In the genomic region with DNA sequence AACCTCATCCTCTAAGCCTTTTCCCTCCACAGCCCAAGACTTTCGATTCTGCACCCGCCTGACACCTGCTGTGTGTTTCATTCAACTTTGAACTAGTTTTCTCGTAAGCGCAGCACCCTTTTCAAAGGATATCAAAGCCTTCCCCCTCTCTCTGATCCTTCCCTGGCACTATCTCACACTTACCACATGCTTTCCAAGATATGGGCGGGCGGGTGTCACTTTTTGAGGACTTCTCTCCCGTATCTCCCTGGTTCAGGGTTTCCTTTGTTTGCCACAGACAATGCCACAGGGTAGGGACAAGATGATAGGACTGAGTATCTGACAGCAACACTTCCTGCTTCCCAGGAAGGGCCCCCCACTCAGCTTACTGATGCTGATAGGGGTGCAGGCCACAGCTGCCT, we compare ENCODE assay signal across 11 mouse cellular contexts.
DNase-seq lines count a peak whose midpoint lies in the region; ATAC-seq and TF ChIP-seq lines count a peak whose summit lies in the region.
"Had no signal": no experiment of that assay in that cellular context is flagged by ENCODE, and none has a peak within 500 bp of the region (broad histone marks: within the 10 kb centered on the region; RNA-seq: fewer than 3 reads in every experiment).

No protein-coding gene starts in this region.

- 41% methylated on average over 7 of the region's 7 CpGs for WGBS in heart, embryonic 11.5 days (ENCODE audit: insufficient replicate concordance)
- WGBS in liver, embryonic 13.5 days (ENCODE audit: insufficient replicate concordance), result 13% methylated on average over 7 of the region's 7 CpGs
- 66% methylated on average over 7 of the region's 7 CpGs for WGBS in hindbrain, postnatal 0 days

- TF ChIP-seq POLR2A in MEL (IDR thresholded peaks at IDR 0.05; ENCODE audit: control insufficient read depth in 1 of 2, insufficient read depth in 1 of 2, low read depth in 1 of 2, low read length in 2 of 2, poor library complexity in 1 of 2), result no peak

- H3K4me3 ChIP-seq in heart, embryonic 11.5 days (ENCODE audit: low read depth, low read length), result no peak overlapping the region
- no peak overlapping the region for H3K4me3 ChIP-seq in MEL (ENCODE audit: control insufficient read depth in 1 of 2, insufficient read depth in 1 of 2, low read depth in 2 of 2, low read length in 2 of 2)
- no peak overlapping the region for H3K4me3 ChIP-seq in liver, embryonic 13.5 days (replicated peaks)
- H3K4me3 ChIP-seq in hindbrain, postnatal 0 days (ENCODE audit: low read length), result no peak overlapping the region
- H3K4me3 ChIP-seq: midbrain, embryonic 12.5 days had no signal

- H3K27ac ChIP-seq in heart, embryonic 11.5 days (ENCODE audit: low read depth, low read length), result no peak overlapping the region
- H3K27ac ChIP-seq in MEL (ENCODE audit: control insufficient read depth, low read depth, low read length), result peak overlapping the region; percentile 92
- no peak overlapping the region for H3K27ac ChIP-seq in liver, embryonic 13.5 days
- H3K27ac ChIP-seq in hindbrain, postnatal 0 days, result no peak overlapping the region
- H3K27ac ChIP-seq: midbrain, embryonic 12.5 days had no signal

- H3K9ac ChIP-seq in heart, embryonic 11.5 days (ENCODE audit: low read depth, low read length), result no peak overlapping the region
- H3K9ac ChIP-seq in MEL (ENCODE audit: control insufficient read depth, low read depth, low read length, poor library complexity, severe bottlenecking), result no peak overlapping the region
- no peak overlapping the region for H3K9ac ChIP-seq in liver, embryonic 13.5 days
- H3K9ac ChIP-seq in hindbrain, postnatal 0 days (replicated peaks; ENCODE audit: low read length), result no peak overlapping the region
- H3K9ac ChIP-seq: midbrain, embryonic 12.5 days had no signal

- no peaks in the 10 kb centered on the region for H3K79me2 ChIP-seq in MEL (ENCODE audit: control insufficient read depth, insufficient read depth, low read length, poor library complexity)

- no peaks in the 10 kb centered on the region for H3K4me1 ChIP-seq in heart, embryonic 11.5 days (ENCODE audit: control insufficient read depth, insufficient read depth, low read length)
- peaks cover 12 to 14% of the 10 kb centered on the region in 2 experiments for H3K4me1 ChIP-seq in MEL (ENCODE audit: control insufficient read depth in 1 of 2, insufficient read depth in 2 of 2, low read length in 2 of 2)
- H3K4me1 ChIP-seq in liver, embryonic 13.5 days (replicated peaks), result peaks cover 16% of the 10 kb centered on the region; the same call in 1 of the 2 replicates
- H3K4me1 ChIP-seq in hindbrain, postnatal 0 days (ENCODE audit: insufficient read depth, low read length), result no peaks in the 10 kb centered on the region
- H3K4me1 ChIP-seq: midbrain, embryonic 12.5 days had no signal

- intact Hi-C loops in heart, postnatal 10 days (cut with DNase I), result no loop called here

- no peak; the same call in 1 of the 2 replicates for TF ChIP-seq RAD21 in MEL (IDR thresholded peaks at IDR 0.05; ENCODE audit: low read depth, low read length)

- TF ChIP-seq CTCF in MEL (IDR thresholded peaks at IDR 0.05 in 2 of 3, conservative IDR thresholded peaks at IDR 0.05 in 1 of 3; ENCODE audit: control insufficient read depth in 1 of 3, insufficient read depth in 1 of 3, low read depth in 2 of 3, low read length in 3 of 3, poor library complexity in 1 of 3, severe bottlenecking in 1 of 3), result no peak
- TF ChIP-seq CTCF in hindbrain, postnatal 0 days (IDR thresholded peaks at IDR 0.05; ENCODE audit: low read depth), result no peak

- no peaks in the 10 kb centered on the region for H3K36me3 ChIP-seq in heart, embryonic 11.5 days (ENCODE audit: control insufficient read depth, insufficient read depth, low read length)
- H3K36me3 ChIP-seq in MEL (ENCODE audit: control insufficient read depth in 1 of 2, insufficient read depth in 2 of 2, low read length in 2 of 2), result peaks cover 0 to 12% of the 10 kb centered on the region in 2 experiments; a peak in 2 of 4 replicates
- no peaks in the 10 kb centered on the region for H3K36me3 ChIP-seq in liver, embryonic 13.5 days
- no peaks in the 10 kb centered on the region for H3K36me3 ChIP-seq in hindbrain, postnatal 0 days (ENCODE audit: insufficient read depth, low read length)
- H3K36me3 ChIP-seq: midbrain, embryonic 12.5 days had no signal

- H3K27me3 ChIP-seq in heart, embryonic 11.5 days (ENCODE audit: control insufficient read depth, insufficient read depth, low read length), result no peaks in the 10 kb centered on the region
- no peaks in the 10 kb centered on the region for H3K27me3 ChIP-seq in MEL (ENCODE audit: control insufficient read depth in 1 of 2, insufficient read depth in 2 of 2, low read length in 2 of 2)
- H3K27me3 ChIP-seq in liver, embryonic 13.5 days, result no peaks in the 10 kb centered on the region
- no peaks in the 10 kb centered on the region for H3K27me3 ChIP-seq in hindbrain, postnatal 0 days (ENCODE audit: insufficient read depth, low read length)
- H3K27me3 ChIP-seq: midbrain, embryonic 12.5 days had no signal

- TF ChIP-seq EP300 in MEL (IDR thresholded peaks at IDR 0.05; ENCODE audit: low read depth in 1 of 2, low read length in 2 of 2), result peak; percentile 99 to 100

- no peak overlapping the region for H3K4me2 ChIP-seq in heart, embryonic 11.5 days
- H3K4me2 ChIP-seq in liver, embryonic 13.5 days, result no peak overlapping the region
- H3K4me2 ChIP-seq in hindbrain, postnatal 0 days (ENCODE audit: low read depth, low read length), result no peak overlapping the region
- H3K4me2 ChIP-seq: midbrain, embryonic 12.5 days had no signal

- no peak for DNase-seq in heart, postnatal 10 days
- peak; percentile 97 for DNase-seq in MEL (ENCODE audit: low read depth, low spot score)
- DNase-seq in liver, embryonic 13.5 days, result peak; percentile 79
- peak; percentile 87 for DNase-seq in naive thymus-derived CD4-positive, alpha-beta T cell, adult 2 months (ENCODE audit: low read depth)
- no peak for DNase-seq in right cerebral cortex, postnatal 10 days (ENCODE audit: low spot score in 2 of 2)
- DNase-seq in hindbrain, postnatal 0 days (ENCODE audit: low spot score), result no peak
- DNase-seq in cerebellum, postnatal 4 days (ENCODE audit: low spot score in 2 of 2), result no peak
- DNase-seq: cerebellum, adult 8-10 months; kidney, adult 11 months had no signal

- peaks cover 3% of the 10 kb centered on the region; the same call in 1 of the 2 replicates for H3K9me3 ChIP-seq in heart, embryonic 11.5 days (replicated peaks; ENCODE audit: control insufficient read depth, low read length)
- H3K9me3 ChIP-seq in MEL (replicated peaks; ENCODE audit: insufficient read depth, low read length), result no peaks in the 10 kb centered on the region
- peaks cover 6% of the 10 kb centered on the region; the same call in 1 of the 2 replicates for H3K9me3 ChIP-seq in liver, embryonic 13.5 days (replicated peaks)
- H3K9me3 ChIP-seq in hindbrain, postnatal 0 days (ENCODE audit: low read length), result no peaks in the 10 kb centered on the region
- H3K9me3 ChIP-seq: midbrain, embryonic 12.5 days had no signal

- ATAC-seq in heart, embryonic 11.5 days (replicated peaks; ENCODE audit: insufficient number of reproducible peaks, low FRiP score, low TSS enrichment), result peak; percentile 80
- peak; percentile 94 for ATAC-seq in liver, embryonic 13.5 days (ENCODE audit: low read depth)
- no peak for ATAC-seq in hindbrain, postnatal 0 days

TF ChIP-seq in MEL, 35 proteins besides CTCF, POLR2A, EP300 and RAD21 (continues in another document):
- no peak for TF ChIP-seq ZKSCAN1 (IDR thresholded peaks at IDR 0.05; ENCODE audit: low read depth, low read length)
- TF ChIP-seq GATA1 (IDR thresholded peaks at IDR 0.05; ENCODE audit: low read depth, low read length), result peak; percentile 99
- no peak for TF ChIP-seq CHD1 (IDR thresholded peaks at IDR 0.05; ENCODE audit: low read depth, low read length)
- TF ChIP-seq NRF1 (IDR thresholded peaks at IDR 0.05; ENCODE audit: insufficient read depth, low read depth, low read length, poor library complexity, severe bottlenecking), result no peak
- TF ChIP-seq GABPA (IDR thresholded peaks at IDR 0.05; ENCODE audit: low read depth, low read length), result no peak
- TF ChIP-seq ZNF384 (IDR thresholded peaks at IDR 0.05; ENCODE audit: low read depth, low read length), result peak; percentile 49; the same call in 1 of the 2 replicates
- TF ChIP-seq HCFC1 (IDR thresholded peaks at IDR 0.05; ENCODE audit: low read depth, low read length), result peak; percentile 43; the same call in 1 of the 2 replicates
- TF ChIP-seq MAFK (IDR thresholded peaks at IDR 0.05; ENCODE audit: borderline replicate concordance, low read depth, low read length), result peak; percentile 94
- peak; percentile 96 for TF ChIP-seq ETS1 (IDR thresholded peaks at IDR 0.05; ENCODE audit: low read depth, low read length)
- peak; percentile 55; the same call in 1 of the 2 replicates for TF ChIP-seq KAT2A (conservative IDR thresholded peaks at IDR 0.05; ENCODE audit: low read depth, low read length)
- peak; percentile 100 for TF ChIP-seq TAL1 (IDR thresholded peaks at IDR 0.05; ENCODE audit: low read length)
- no peak for TF ChIP-seq POLR2AphosphoS5 (IDR thresholded peaks at IDR 0.05; ENCODE audit: borderline replicate concordance, low read depth, low read length)
- TF ChIP-seq TCF12 (IDR thresholded peaks at IDR 0.05; ENCODE audit: low read depth, low read length), result peak; percentile 100
- TF ChIP-seq ZMIZ1 (IDR thresholded peaks at IDR 0.05; ENCODE audit: low read depth, low read length), result peak; percentile 72; the same call in 1 of the 2 replicates
- peak; percentile 86 for TF ChIP-seq ELF1 (IDR thresholded peaks at IDR 0.05; ENCODE audit: low read depth, low read length)
- TF ChIP-seq MEF2A (IDR thresholded peaks at IDR 0.05; ENCODE audit: extremely low read depth, insufficient replicate concordance, low read depth, low read length, poor library complexity, severe bottlenecking), result peak; percentile 84; the same call in 1 of the 2 replicates
- TF ChIP-seq JUND (IDR thresholded peaks at IDR 0.05; ENCODE audit: low read depth, low read length), result peak; percentile 74; the same call in 1 of the 2 replicates
- TF ChIP-seq NELFE (IDR thresholded peaks at IDR 0.05; ENCODE audit: low read depth, low read length), result 0 out of 2 replicates have a peak, but pooled peaks have one; percentile 40
- peak; percentile 28; the same call in 1 of the 2 replicates for TF ChIP-seq TBP (IDR thresholded peaks at IDR 0.05; ENCODE audit: low read depth, low read length)
- peak; percentile 71; the same call in 1 of the 2 replicates for TF ChIP-seq E2F4 (IDR thresholded peaks at IDR 0.05; ENCODE audit: borderline replicate concordance, low read depth, low read length)
- TF ChIP-seq CHD2 (IDR thresholded peaks at IDR 0.05; ENCODE audit: low read length), result peak; percentile 76
- peak; percentile 77; the same call in 1 of the 2 replicates for TF ChIP-seq POLR2AphosphoS2 (IDR thresholded peaks at IDR 0.05; ENCODE audit: low read length)
- TF ChIP-seq MAZ (IDR thresholded peaks at IDR 0.05; ENCODE audit: low read depth, low read length), result peak; percentile 99
- peak; percentile 30; the same call in 1 of the 2 replicates for TF ChIP-seq SMC3 (IDR thresholded peaks at IDR 0.05; ENCODE audit: low read depth, low read length)
- peak; percentile 96 for TF ChIP-seq SIN3A (IDR thresholded peaks at IDR 0.05; ENCODE audit: low read length)

Comparison
In these comparisons a context has a peak if more than half of its experiments do, and no peak if none do; other contexts are left out.
1. DNase-seq: peak in MEL (single experiment), liver, embryonic 13.5 days (single experiment) and naive thymus-derived CD4-positive, alpha-beta T cell, adult 2 months (single experiment); none in heart, postnatal 10 days (0 of 2), right cerebral cortex, postnatal 10 days (0 of 2), hindbrain, postnatal 0 days (single experiment) and cerebellum, postnatal 4 days (0 of 2).